Mouse (Mus musculus): ENCODE measurements around the gene Gm21762. TPM values are rescaled to one million over a fixed set of nuclear protein-coding genes. Genes with fewer than 3 reads are reported as not detected.
A peak's percentile ranks its signal among the peaks of the same experiment; 100 is the strongest.
"Not testable (repeated sequence)": the region's sequence is repeated elsewhere in the genome, so short reads cannot be mapped to it uniquely, and the experiment has no call there.

Gene Gm21762
- not detected in 2 replicates for polyA plus RNA-seq (2015; fragmentation: Nextera tagmentation; extraction: Ambion mirVana)

- H3K9ac ChIP-seq (replicated peaks); H3K27me3 ChIP-seq (ENCODE audit: insufficient read depth, low read length); ATAC-seq; H3K4me3 ChIP-seq (ENCODE audit: low read depth, low read length); H3K27ac ChIP-seq (ENCODE audit: low read depth); H3K9me3 ChIP-seq (ENCODE audit: low read length); H3K4me1 ChIP-seq (ENCODE audit: insufficient read depth); DNase-seq; H3K36me3 ChIP-seq (replicated peaks; ENCODE audit: insufficient read depth, low read length); H3K4me2 ChIP-seq (ENCODE audit: low read depth, low read length): not testable (repeated sequence)
- no CpG with 5 or more reads among the region's 2 CpGs for WGBS (ENCODE audit: insufficient replicate concordance)
Measured at GRCm38 (mm10) chr13:120215847-120216246, at the start of gene Gm21762. Gm21762 (minus strand) TSS chr13:120215947.

- not testable (repeated sequence) for H3K4me3 ChIP-seq (ENCODE audit: low read depth, low read length); H3K4me2 ChIP-seq (ENCODE audit: low read depth, low read length); H3K36me3 ChIP-seq (replicated peaks; ENCODE audit: insufficient read depth, low read length); ATAC-seq; H3K27me3 ChIP-seq (ENCODE audit: insufficient read depth, low read length); H3K9me3 ChIP-seq (ENCODE audit: low read length); H3K4me1 ChIP-seq (ENCODE audit: insufficient read depth); DNase-seq; H3K27ac ChIP-seq (ENCODE audit: low read depth); H3K9ac ChIP-seq (replicated peaks)
- 85% methylated on average over 2 of the region's 2 CpGs for WGBS (ENCODE audit: insufficient replicate concordance)
Measured at GRCm38 (mm10) chr13:120262870-120263269, 47.1 kb upstream of the Gm21762 start, which contains the start of gene AF067061. AF067061 (plus strand) TSS chr13:120263114.

- DNase-seq; H3K27me3 ChIP-seq (ENCODE audit: insufficient read depth, low read length); H3K9ac ChIP-seq (replicated peaks); H3K9me3 ChIP-seq (ENCODE audit: low read length); H3K4me1 ChIP-seq (ENCODE audit: insufficient read depth); ATAC-seq; H3K4me3 ChIP-seq (ENCODE audit: low read depth, low read length); H3K36me3 ChIP-seq (replicated peaks; ENCODE audit: insufficient read depth, low read length); H3K4me2 ChIP-seq (ENCODE audit: low read depth, low read length): not testable (repeated sequence)
- WGBS (ENCODE audit: insufficient replicate concordance): 33% methylated on average over 3 of the region's 3 CpGs
- H3K27ac ChIP-seq (ENCODE audit: low read depth): peak overlapping the region; percentile 34; the same call in 1 of the 2 replicates
Measured at GRCm38 (mm10) chr13:120259718-120260117, 44.0 kb upstream of the Gm21762 start.

- not testable (repeated sequence) for H3K36me3 ChIP-seq (replicated peaks; ENCODE audit: insufficient read depth, low read length)
Measured at GRCm38 (mm10) chr13:120258817-120259658, 43.3 kb upstream of the Gm21762 start.

DNA sequence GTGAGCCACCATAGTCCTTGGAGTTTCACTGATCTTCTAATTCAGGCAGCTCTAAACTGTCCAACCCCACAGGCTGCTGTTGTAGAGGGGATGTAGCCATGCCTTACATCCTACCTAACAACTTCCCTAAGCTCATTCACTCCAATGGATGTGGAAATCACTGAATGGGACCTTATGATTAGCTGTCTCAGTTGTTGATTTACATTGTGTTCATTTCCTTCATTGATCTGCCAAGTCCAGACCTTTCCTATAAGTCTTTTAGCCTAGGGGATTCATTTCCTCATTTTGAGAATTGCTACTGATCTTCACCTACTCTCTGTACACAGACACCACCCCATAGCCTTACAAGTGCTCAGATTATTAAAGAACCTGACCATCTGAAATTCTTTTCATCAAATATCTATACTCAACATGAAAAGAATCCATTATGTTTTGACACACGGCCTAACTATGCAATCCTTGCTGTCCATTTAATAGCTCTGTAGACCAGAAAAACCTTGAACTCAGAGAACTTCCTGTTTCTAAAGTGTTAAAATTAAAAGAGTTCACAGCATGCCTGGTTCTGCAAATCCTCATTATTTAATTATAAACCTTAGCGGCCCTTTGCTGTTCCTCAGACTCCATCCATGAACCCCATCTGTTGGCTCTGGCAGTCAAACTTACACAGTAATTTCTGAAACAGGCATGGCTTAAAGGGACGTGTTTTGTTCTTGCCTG lies 35.6 kb upstream of the Gm21762 start:
- DNase-seq; H3K27me3 ChIP-seq (ENCODE audit: insufficient read depth, low read length); H3K36me3 ChIP-seq (replicated peaks; ENCODE audit: insufficient read depth, low read length); ATAC-seq; H3K4me2 ChIP-seq (ENCODE audit: low read depth, low read length); H3K4me3 ChIP-seq (ENCODE audit: low read depth, low read length); H3K27ac ChIP-seq (ENCODE audit: low read depth); H3K4me1 ChIP-seq (ENCODE audit: insufficient read depth); H3K9ac ChIP-seq (replicated peaks); H3K9me3 ChIP-seq (ENCODE audit: low read length): not testable (repeated sequence)
- WGBS (ENCODE audit: insufficient replicate concordance): 71% methylated on average over 2 of the region's 3 CpGs

More at GRCm38 (mm10) chr13:120258817-120259658, 43.3 kb upstream of the Gm21762 start:
- not testable (repeated sequence) for H3K27me3 ChIP-seq (ENCODE audit: insufficient read depth, low read length); H3K9ac ChIP-seq (replicated peaks); DNase-seq; H3K4me3 ChIP-seq (ENCODE audit: low read depth, low read length); H3K4me2 ChIP-seq (ENCODE audit: low read depth, low read length); H3K9me3 ChIP-seq (ENCODE audit: low read length); H3K27ac ChIP-seq (ENCODE audit: low read depth); H3K4me1 ChIP-seq (ENCODE audit: insufficient read depth)
- peak; percentile 41; the same call in 1 of the 2 replicates for ATAC-seq
- 52% methylated on average over 3 of the region's 3 CpGs for WGBS (ENCODE audit: insufficient replicate concordance)

- H3K27ac ChIP-seq (ENCODE audit: low read depth); H3K9ac ChIP-seq (replicated peaks); H3K27me3 ChIP-seq (ENCODE audit: insufficient read depth, low read length); H3K4me2 ChIP-seq (ENCODE audit: low read depth, low read length); H3K4me3 ChIP-seq (ENCODE audit: low read depth, low read length); ATAC-seq; H3K9me3 ChIP-seq (ENCODE audit: low read length); DNase-seq; H3K36me3 ChIP-seq (replicated peaks; ENCODE audit: insufficient read depth, low read length); H3K4me1 ChIP-seq (ENCODE audit: insufficient read depth): not testable (repeated sequence)
Measured at GRCm38 (mm10) chr13:120238811-120239210, 23.1 kb upstream of the Gm21762 start, which contains the start of gene Gm21731. Gm21731 (plus strand) TSS chr13:120239111.

All from liver, postnatal 0 days (tissue).